Mouse (Mus musculus) cerebellum, postnatal 4 days (tissue): ENCODE data around the gene Elobl.
"Not testable (repeated sequence)": the region's sequence is repeated elsewhere in the genome, so short reads cannot be mapped to it uniquely, and the experiment has no call there.

ENCODE experiments used
- DNase-seq, 2 experiments: peaks; one replicate each; pipeline ENCODE4 v3.0.0; 2022; ENCODE audit warnings: low spot score in 2 of 2, mixed read lengths in 1 of 2

Gene Elobl

DNA sequence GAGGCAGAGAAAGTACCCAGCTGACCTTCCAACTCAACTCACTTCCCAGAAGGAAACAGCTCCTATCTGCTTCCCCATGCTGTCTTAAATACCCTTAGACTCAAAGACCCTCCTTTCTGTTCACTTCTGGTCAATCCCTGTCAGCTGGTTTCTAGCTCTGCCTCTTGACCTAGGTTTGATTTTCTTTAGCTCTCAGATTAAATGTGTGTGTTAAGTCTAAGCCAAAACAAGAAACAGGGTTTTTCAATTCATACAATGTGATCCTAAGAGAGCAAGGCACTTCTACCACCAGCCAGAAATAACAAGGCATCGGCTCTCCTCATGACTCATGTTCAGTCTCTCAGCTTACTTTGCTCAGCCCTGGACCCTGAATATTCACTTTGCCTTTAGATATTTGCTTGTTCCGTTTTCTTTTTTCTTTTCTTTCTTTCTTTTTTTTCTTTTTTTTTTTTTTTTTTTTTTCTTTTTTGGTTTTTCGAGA is at the start of gene Elobl:
TSS of gene Elobl (minus strand) at position 51 of the 481 bp plus-strand sequence.
- no peak for DNase-seq

DNA sequence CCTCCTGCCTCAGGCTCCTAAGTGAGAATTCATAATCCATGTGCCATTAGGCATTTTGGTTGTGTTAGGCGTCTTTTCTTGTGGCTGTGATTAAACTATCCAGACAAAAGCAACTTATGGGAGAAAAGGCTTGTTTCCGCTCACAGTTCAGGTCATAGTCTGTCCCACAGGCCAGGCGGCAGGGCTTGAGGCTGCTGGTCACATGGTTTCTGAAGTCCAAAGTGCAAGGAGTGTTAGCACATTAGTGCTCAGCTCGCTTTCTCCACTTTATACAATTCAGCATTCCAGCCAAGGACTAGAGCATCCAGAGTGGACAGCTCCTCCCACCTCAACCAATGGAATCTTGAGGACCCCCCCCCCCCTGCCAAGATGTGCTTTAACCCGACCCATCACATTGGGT is 45.5 kb upstream of the Elobl start:
- no peak for DNase-seq

DNA sequence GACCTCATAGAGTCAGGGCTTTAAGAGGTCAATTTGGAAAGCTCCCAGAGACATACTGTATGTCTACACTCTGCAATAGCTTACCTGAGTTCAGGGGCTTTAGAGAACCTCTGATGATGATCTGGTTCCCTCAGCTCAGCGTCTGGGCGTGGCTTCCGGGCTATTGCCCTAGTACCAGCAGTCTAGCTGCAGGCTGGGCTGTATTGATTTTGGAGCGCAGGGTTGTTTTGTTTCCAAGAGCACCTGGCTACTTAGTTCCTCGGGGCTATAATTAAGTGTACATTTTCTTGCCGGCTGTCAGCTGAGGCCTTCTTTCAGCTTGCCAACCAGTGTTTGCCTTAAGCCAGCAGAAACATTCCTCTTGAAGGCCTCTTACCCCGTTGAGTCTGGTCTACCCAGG is 42.8 kb upstream of the Elobl start:
- DNase-seq: no peak

DNA sequence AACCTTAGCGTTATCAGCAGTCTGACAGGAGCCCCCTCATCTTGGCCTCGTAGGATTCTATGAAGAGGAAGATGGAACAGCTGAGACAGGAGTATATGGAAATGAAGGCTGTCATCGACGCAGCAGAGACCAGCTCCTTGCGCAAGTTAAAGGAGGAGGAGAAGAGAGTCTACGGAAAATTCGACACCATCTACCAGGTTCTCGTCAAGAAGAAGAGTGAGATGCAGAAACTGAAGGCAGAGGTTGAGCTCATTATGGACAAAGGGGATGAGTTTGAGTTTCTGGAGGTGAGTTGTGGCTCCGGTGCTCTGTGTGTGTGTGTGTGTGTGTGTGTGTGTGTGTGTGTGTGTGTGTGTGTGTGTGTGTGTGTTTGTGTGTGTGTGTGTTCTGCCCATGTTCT is 42.3 kb upstream of the Elobl start:
- DNase-seq: no peak

DNA sequence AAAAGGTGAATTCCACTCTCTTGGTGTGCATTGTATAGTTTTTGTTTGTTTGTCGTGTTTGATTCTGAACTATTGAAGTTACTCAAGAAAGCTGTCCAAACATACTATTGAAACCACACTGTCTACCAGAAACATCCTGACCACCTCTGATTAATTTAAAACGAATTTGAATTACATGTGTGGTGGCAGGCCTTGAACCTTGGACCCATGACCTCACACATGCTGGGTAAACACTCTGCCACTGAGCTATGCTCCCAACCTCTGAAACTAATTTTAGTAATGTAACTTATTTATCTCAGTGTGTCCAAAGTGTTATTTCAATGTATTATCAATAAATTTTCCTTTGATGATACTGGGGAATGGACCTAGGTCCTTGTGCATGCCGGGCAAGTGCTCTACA is 40.9 kb upstream of the Elobl start:
- no peak for DNase-seq

DNA sequence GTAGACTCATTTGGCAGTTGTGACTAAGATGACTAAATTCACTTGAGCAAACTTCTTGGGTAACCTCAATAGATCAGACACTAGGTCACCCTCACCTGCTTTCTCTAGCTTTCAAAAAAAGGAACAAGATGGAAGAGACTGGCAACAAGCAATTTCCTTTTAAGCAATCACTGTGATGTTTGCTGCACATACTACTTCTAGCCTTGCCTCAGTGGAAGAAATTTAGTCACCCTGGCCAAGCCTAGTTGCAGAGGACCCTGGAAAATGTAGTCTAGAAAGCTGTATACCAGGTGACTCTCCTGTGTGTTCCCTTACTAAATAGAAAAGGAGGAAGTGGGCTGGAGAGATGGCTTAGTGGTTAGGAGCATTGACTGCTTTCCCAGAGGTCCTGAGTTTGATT is 39.7 kb upstream of the Elobl start:
- no peak for DNase-seq

DNA sequence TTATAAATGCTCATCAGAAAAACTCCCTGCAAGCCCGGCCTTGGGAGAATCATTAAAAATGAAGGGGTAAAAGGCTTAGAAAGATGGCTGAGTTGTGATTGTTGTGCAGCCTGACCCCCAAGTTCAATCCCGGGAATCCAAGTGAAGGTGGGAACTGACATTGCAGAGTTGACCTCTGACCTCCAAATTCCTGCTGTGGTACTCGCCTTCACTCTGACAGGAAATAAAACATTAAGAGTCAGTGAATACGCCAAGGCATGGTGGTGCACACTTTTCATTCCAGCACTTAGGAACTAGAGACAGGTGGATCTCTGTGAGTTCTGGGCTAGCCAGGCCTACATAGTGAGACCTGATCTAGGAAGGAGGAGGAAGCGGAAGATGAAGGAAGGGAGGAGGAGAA is 38.7 kb upstream of the Elobl start:
- DNase-seq: no peak

DNA sequence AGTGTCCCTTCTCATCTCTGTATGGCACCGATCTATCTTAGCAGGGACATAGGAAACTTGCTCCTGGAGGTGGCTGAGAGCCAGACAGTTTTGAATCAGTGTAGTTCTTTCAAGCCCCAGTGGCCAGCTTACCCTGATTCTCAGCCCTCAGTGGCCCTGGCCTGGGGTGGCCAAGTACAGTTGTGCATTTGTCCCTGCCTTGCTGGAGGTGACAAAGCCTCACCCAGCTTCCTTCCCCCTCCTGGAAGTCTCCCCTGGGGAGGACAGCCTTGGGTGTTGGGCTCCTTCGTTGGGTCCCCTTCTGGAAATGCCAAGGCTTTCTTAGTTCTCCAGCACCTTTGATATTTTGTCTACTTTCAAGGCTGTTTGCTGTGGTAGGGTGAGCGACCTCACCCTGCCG is 37.0 kb upstream of the Elobl start:
- DNase-seq: no peak

DNA sequence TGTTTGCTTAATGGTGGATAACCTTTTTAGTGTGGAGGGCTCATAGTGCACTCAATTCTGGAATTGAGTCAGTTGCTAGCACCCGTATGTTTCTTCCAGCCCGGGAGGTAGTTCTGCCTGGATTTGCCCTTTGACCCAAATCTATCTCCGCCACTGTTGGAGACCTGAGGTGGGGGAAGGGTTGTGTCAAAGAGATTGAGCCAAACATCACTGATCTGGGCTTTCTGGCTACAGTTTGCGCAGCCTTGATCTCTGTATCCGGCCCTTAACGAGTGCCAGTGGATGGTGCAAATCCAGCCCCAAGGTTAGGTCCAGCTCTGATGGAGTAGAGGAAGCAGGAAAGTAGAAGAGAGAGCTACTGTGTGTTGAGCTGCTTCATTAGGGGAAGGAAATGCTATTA is 36.3 kb upstream of the Elobl start:
- DNase-seq: no peak

DNA sequence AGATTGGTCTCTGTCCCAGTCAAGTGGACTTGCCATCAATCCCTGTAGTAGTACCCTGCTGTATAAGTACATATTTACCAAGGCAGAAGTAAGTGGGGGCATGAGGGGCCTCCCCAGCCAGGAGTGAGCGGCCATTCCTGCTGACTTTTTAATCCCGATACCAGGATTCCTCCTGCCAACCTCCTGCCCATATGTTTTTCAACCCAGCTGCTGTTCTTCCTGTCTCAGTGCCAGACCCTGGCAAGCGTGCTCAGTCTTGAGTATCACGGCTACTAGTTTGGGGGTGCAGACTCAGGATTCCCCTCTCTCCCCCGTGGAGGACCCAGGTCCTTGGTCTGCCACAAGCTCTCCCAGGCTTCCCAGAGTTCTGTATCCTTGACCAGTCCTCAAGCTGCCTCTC is 35.9 kb upstream of the Elobl start:
- DNase-seq: peak in 1 of 2 experiments; percentile 36

DNA sequence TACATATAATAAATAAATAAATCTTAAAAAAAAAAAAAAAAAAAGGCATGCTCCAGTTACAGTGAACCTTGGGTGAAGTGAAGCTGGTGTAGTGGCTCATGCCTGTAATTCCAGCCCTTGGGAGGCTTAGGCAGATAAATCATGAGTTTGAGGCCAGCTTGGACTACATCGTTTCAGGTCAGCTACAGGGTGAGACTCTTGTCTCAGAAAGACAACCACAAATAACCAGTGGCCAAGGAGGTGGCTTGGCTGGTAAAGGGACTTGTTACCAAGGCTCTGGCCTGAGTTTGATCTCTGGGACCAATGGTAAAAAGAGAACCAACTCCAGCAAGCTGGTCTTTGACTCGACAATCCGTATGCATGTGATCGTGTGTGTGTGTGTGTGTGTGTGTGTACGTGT is 35.3 kb upstream of the Elobl start:
- DNase-seq: no peak

DNA sequence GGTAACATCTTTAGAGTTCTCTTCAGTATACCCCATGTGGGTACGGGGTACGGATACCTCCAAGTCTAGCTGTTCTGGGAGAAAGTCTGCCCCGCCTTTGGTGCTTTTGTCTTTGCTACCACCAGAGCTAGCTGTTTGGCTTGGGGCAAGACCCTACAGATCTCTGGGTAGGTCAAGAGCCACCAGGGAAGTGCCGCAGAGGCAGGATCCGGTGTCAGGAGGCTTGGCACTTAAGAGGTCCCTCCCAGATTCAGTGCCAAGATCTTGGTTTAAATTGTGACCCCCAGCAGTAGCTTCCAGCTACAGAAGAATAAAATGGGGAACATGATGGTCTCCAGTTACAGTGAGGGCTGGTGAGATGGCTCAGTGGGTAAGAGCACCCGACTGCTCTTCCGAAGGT is 34.8 kb upstream of the Elobl start:
- DNase-seq: no peak

DNA sequence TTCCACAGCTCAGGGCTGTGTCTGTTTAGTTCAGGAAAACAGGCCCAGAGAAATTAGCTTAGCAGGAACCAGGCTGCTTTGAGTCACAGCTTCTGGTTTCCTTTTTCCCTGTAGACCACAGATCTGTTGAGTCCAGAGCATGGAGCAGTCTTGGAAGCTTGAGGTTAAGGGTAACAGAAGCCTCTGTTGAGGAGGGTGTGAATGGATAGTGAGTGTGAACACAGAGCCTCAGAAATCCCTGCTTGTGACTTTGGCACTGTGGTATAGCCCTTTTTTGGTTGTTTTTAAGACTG is 33.7 kb upstream of the Elobl start:
- DNase-seq: no peak

DNA sequence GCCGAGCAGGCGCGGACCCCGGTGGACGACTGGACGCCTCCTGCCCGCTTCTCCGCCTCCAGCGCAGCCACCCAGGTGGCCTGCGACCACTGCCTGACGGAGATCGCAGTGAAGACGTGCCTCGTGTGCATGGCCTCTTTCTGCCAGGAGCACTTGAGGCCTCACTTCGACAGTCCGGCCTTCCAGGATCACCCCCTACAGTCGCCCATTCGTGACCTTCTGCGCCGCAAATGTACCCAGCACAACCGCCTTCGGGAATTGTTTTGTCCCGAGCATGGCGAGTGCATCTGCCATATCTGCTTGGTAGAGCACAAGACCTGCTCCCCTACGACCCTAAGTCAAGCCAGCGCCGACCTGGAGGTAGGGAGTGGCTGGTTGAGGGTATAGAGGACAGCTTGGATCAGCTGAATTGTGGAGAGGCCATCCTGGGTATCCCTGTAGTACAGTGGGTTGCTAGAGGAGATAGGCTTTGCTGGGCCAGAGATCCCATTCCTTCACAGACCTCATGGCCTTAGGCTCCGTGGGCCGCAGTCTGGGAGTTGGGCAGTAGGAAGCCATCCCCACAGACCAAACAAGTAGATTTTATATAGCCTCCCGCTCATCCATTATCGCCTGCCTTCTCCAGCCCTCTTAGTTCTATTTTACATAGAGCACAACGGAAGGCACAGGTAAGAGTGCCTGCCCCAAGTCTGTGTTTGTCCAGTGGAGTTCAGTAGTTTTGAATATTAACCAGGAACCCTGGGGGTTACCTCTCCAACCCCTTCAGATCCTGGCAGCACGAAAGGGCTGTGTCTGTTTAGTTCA is 33.2 kb upstream of the Elobl start:
- no peak for DNase-seq

DNA sequence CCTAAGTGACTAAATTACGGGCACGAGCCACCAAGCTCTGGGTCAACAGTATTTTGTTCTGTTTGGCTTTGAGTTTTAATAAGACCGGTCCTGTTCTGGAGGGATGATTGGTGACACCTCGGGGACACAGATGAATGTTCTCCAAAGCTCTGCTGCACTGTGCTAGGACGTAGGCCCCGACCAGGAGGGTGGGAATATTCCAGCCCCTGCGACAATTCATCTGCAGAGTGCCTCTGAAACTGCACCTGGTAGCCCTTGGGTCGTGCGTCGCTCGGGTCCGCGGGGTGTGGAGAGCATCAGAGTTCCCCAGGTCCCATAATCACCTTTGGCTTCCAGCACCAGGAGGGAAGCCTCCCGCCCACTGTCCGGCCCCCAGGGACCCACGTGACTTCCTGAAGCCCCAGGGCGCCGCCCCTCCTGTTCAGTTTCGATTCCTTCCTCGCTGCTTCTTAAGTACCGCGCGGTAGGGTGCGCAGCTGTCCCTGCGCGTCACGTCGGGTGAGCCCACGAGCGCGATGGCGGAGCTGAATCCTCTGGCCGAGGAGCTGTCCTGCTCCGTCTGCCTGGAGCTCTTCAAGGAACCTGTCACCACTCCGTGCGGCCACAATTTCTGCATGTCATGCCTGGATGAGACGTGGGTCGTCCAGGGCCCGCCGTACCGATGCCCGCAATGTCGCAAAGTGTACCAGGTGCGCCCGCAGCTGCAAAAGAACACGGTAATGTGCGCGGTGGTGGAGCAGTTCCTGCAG is 32.4 kb upstream of the Elobl start, which contains the start of gene Trim25:
TSS of gene Trim25 (plus strand) at position 403 of the 749 bp plus-strand sequence.
- DNase-seq: peak in 1 of 2 experiments; percentile 24

DNA sequence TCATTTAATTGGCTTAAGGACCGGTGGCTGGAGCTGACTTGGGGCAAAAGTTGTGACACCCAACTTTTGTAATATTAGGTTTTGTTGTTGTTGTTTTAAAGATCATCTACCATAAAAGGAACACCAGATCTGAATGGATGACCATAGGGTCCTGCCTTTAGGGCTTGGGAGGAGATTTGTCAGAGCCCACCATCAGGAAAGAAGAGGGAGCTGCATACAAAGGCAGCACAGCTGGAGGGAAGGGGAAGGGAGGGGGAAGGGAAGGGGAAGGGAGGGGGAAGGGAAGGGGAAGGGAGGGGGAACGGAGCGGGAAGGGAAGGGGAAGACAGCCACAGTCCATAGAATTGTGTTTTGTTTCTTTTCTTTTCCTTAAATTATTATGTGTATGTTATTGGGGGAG is 31.7 kb upstream of the Elobl start:
- no peak for DNase-seq

DNA sequence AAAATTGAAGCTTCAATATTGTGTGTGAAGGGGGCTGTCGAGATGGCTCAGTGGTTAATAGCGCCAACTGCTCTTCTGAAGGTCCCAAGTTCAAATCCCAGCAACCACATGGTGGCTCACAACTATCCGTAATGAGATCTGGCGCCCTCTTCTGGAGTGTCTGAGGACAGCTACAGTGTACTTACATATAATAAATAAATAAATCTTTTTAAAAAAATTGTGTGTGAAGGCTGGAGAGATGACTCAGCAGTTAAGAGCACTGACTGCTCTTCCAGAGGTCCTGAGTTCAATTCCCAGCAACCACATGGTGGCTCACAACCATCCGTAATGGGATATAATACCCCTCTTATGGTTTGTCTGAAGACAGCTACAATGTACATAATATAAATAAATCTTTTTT is 30.6 kb upstream of the Elobl start:
- not testable (repeated sequence) for DNase-seq

DNA sequence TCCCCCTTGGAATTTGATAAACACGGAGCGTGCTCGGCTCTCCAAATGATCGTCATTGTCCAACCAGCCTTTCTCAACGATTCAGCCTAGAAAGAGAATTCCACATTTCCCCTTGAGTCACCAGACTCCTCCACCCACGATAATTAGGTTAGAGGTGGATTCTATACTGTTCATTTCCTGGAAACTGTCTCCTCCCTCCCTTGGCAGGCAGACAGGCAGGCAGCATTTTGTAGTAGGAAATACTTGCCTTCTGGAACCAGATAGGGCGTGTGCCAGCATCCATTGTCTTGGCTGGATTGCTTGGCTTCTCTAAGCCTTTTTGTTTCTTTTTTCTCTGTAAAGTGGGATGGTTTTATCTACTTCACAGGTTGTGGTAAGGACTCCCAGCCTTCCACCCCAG is 29.7 kb upstream of the Elobl start:
- no peak for DNase-seq

DNA sequence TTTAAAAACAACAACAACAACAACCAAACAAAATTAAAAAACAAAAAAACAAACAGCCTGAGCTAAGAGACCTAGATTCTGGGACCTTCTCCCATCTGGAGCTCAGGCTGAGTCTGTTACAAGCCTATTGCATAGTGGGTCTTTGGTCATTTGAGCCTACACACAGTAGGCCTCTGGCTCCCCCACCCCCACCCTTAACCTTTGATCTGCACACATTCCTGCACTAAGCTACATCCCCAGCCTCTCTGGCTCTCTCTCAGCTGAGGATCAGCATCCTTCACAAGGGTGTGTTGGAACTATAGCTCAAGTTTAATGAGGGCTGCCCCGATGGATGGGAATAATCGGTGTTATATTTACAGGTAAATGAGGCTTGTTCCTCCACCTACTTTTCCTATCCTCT is 28.9 kb upstream of the Elobl start:
- DNase-seq: no peak

DNA sequence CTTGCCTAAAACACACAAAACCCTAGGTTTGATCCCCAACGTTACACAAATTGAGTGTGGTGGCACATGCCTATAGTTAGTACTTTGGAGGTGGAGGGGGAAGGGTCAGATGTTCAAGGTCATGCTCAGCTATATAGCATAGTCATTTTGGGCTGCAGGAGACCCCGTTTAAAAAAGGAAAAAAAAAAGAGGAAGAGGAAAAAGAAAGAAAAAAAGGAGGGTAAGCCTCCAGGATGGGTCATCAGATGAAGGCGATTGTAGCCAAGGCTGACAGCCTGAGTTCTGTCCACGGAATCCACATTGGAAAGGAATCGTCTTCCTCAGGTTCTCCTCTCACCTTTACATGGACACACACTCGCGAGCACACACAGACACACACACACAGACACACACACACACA is 27.8 kb upstream of the Elobl start:
- no peak for DNase-seq

DNA sequence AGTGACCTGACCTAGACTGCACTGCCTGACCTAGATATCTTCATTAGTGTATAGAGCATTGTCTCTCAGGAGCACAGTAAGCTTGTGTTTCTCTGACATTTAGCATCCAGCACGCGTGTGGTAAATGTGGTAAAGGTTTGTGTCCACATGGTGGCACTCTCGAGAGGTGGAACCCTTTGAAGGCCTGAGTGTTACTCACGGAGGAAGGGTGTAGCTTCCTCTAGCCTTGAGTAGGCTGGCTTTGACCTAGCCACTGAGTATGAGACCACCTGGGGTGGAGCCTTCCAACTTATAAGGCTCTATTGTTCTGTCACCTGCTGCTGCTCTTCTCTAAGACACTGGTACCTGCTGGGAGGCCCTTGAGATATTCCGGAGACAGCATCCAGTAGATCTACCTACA is 26.9 kb upstream of the Elobl start:
- DNase-seq: peak in 1 of 2 experiments; percentile 32

DNA sequence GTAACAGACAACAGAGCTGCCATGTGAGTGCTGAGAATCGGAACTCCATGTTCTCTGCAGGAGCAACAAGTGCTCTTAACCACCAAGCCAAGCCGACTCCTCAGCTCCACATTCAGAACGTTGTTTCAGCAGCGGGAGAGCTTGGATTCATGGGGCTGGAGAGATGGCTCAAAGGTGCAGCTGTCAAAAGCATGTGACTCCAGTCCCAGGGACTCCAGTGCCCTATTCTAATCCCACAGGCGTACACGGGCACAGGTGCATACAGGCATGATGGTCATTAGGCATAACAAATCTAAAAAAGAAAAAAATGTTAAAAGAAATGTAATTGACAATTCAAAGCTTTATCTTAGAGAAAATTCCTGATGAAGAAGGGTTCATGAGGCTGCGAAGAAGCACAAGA is 26.5 kb upstream of the Elobl start:
- no peak for DNase-seq

DNA sequence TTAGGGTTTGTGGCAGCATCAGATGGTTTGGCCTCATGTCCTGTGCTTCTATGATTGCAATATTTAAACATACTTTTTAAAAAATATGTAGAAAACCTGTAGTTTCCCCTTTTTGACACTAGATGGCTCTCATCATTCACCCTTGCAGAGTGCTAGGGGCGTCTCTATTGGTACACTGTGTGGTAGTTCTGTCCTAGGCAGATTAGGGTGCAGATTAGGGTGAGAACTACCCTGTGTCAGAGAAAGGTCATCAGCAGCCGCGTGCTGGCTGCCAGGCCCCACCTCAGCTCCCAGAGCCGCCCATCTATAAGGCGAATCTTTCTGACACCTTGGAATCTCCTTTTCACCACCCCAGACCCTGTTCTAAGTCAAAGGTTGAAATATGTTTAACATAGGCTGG is 22.8 kb upstream of the Elobl start:
- DNase-seq: no peak
